Mouse (Mus musculus): ENCODE data around the gene Cntnap2.
"Not testable (repeated sequence)": the region's sequence is repeated elsewhere in the genome, so short reads cannot be mapped to it uniquely, and the experiment has no call there.

The Cntnap2 gene

DNA sequence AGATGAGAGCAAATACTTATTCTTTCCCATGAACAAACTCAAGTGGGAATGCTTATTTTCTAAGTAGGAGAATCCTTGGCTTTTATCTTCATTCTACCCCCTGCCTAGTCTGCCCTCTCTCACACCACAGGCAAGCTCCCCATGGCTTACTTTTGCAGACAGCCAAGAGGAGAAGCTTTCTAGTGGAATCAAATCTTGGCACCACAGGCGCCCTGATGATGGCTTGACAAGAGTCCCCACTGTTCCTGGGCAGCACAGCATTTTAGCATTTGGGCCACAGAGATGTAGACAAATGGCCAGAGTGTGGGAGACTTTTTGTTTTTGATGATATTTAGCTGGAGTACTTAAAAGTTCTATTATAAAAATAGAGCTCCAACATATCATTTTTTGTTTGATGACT, 1204.0 kb downstream of the Cntnap2 start:
- in situ Hi-C loops (cut with MboI): no loop called here

DNA sequence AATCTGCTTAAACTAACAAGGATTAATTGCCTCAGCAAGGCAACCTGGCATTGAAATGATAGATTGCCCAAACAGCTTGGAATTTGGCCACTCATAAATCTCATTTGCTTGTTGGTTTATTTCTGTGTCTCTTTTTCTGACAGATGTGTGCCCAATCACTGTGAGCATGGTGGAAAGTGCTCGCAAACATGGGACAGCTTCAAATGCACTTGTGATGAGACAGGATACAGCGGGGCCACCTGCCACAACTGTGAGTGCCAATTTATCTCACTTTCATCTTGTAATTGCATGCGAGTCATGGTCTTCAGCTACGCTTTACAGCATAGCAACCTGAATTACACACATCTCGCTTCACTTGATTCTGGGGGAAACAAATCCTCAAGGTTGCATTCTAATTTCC, 1287.8 kb downstream of the Cntnap2 start:
- in situ Hi-C loops (cut with MboI): no loop called here

DNA sequence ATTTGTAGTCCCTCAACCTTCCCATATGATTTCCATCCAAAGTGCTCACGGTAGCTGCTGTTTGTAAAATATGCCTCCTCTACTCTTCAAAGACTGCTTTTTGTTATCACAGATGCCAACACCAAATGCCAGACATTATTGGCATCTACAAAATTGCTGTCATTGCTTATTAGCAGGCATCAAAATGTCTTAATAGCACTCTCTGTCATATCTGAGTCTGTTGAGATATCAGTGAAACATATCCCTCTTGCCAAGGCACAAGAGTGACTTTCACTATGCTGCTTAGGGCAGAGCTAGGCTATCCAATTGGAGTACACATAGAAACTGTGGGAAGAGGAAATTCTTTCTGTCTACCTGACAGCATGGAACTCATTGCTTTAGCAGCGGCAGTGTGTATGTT, 1301.9 kb downstream of the Cntnap2 start:
- in situ Hi-C loops (cut with MboI): no loop called here

DNA sequence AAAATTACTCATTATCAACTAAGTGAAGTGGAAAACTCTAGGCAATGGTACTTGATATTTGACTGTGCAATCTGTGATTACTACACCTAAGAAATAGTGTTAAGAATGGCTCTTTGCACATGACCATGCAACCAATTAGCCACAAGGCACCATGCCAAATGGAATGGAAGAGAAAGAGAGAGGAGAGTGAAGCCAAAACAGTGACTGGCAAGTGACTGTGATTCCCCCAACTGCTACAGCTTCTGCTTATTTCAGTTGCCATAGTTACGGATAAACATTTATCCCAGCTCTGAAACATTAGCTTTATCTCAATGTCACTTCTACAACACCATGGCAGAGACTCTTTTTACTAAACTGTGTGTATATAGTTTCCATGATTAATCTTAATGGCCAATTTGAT, 1303.0 kb downstream of the Cntnap2 start:
- in situ Hi-C loops (cut with MboI): no loop called here

DNA sequence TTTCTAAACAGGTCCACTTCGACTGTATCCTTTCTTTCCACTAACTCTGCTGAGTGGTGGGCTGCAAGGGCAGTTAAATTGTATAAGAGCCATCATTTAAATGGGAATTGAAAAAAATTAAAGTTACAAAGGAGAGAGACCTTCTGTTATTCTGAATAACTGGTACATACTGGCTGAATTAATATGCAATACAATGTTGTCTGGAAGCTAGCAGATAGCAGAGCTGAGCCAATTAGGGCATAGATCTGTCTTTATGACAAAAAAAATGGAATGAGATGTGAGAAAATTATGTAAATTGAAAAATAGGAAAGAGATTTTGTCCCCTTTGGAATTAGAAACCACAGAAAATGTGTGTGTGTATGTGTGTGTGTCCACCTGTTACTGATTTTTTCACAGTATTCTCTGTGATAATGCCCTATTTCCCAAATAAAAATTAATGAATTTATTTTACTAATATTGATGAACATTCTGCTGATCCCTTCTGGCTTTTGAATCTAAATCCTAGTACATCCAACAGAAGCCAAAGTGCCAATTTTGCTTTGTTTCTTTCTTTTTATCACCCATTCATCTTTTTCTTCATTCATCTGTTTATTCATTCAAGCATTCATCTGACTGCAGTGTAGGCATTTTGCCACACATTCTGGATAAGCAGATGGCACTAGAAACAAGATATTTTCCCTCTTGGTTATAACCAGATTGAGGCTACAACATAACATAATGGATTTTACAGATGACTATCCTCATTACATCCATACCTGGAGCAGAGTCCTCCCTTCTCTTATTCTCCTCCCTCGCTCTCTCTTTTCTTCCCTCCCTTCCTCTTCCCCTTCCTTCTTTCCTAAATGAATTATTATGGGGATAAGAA, 1339.8 kb downstream of the Cntnap2 start:
- in situ Hi-C loops (cut with MboI): no loop called here

DNA sequence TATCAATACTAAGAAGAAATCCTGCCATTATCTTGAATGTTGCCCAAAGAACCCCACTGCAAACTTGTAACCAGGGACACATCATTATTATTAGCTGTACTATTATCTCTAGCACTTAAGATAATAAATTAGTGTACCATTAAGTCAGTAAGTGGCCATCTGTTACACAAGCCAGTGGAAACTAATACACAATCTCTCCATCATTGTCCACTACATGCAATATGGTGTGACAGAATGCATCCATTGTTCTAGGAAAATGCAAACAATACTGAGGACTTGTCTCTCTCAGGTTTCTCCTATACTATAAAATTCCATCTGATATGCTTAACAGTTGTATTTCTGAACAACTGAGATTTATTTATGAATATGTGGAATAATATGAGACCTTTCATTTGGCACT, 1355.0 kb downstream of the Cntnap2 start:
- in situ Hi-C loops (cut with MboI): no loop called here

DNA sequence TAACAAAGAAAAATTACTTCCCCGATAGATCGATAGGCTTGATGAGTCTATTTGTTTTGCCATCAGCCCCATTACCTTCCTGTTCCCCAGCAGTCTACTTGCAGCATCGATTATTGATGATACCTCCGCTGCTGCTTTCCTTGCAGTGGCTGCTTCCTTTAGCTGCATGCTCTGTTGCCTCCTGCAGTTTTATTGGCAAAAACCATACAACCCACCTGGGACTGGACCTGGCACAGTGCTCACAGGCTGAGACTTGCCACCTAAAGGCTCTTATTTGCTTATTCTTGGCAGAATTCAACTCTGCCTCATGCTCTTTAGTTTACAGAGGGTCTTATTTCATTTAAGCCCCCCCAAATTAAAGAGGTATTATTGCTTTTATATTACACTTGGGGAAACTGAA, 1355.4 kb downstream of the Cntnap2 start:
- in situ Hi-C loops (cut with MboI): no loop called here

DNA sequence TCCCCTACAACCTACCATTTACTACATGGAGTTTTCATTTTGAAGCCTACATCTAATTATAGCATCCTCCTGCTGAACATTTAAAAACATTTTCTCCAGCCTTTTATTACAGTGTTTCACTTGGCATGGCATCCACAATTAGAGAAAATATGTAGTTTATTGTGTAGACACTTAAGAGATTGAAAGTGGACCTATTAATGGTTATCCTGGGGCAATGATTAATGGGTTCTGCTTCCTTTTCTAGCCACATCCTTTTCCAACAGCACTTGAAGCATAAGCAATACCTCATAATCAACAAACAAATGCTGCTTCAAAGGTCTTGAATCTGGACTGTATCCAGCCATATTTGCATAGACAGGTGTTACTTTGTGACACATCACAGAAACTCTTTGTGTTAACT, 1360.7 kb downstream of the Cntnap2 start:
- in situ Hi-C loops (cut with MboI): no loop called here

DNA sequence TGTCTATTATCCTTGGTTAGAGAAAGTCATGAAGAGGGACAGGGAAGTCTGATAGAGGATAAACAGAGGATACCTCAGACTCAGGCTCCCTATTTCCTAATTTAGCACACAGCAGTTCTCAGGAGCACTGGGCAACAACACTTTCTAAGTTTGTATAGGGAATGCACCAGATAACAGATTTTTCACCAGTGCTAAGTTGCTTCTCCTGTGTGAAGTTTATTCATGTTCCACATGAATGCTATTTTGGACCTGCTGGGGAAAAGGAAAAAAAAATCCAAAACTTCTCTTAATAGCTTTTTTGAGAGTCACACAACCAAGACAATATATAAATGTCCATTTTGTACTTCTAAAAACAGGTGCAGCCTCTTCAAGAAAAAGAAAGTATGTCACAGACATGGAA, 1361.2 kb downstream of the Cntnap2 start:
- in situ Hi-C loops (cut with MboI): no loop called here

DNA sequence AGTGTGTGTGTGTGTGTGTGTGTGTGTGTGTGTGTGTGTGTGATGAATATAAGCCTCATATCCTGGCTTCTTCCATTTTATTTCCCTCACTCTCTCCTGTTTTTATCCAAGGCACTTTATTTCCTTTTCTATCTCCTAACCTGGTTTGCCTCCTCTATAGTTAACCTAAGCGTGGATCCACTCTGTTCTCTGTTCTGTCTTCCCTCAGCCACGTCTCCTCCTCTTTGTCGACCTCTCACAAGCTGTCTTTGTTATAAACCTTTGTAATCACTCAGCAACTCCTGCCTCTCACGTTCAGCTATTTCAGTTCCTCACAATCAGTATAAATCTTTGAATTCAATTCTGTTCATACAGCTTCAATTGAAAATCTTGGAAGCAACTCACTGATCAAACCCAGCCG, 1369.1 kb downstream of the Cntnap2 start:
- in situ Hi-C loops (cut with MboI): no loop called here

DNA sequence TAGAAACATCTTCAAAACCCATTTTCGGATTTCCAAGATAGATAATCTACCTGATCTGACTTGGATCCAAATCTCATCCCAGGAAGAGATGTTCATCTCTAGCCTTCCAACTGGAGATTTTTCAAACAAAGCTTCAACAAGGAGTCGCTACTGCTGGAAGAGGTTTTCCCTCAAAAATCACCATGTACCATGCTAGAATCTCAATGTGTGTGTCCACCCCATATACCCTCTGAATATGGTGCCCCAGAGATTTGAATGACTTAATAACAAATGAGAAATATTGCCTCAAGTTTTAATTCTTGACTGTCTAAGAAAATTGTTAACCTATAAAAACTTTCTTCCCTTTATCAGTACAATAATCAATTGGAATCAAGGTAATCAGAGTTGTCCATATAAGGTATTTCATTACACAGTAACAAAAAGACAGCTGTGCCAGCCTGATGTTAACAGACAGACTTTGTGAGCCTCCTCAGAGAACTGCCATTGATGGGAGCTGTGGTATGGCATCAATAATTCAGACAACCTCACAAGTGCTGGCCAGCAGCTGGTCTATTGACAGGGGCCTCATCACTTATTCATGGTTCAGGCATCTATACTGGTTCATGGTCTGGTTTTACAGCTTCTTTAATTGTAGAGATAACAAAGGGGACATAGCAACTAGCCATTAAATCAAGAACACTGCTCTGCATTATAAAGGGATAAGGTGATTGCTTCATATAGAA, 1391.9 kb downstream of the Cntnap2 start:
- in situ Hi-C loops (cut with MboI): no loop called here

DNA sequence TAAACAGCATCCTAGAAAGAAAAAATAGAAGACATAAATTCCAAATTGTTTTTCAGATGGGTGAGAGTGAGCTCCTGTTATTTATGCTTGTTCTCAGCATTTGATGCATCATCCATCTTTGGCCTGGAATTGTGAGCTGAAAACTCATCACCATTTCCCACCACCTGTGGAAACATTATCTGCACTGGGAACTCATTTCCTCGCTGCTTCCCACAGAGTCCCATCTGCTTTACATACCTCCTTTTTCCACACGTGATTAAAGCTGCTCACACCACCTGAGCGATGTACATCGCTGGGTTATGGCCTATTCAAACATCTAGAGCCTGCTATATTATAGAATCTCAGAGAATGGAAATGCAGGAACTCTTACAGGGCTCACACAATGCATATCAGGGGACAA, 1413.5 kb downstream of the Cntnap2 start:
- in situ Hi-C loops (cut with MboI): no loop called here

DNA sequence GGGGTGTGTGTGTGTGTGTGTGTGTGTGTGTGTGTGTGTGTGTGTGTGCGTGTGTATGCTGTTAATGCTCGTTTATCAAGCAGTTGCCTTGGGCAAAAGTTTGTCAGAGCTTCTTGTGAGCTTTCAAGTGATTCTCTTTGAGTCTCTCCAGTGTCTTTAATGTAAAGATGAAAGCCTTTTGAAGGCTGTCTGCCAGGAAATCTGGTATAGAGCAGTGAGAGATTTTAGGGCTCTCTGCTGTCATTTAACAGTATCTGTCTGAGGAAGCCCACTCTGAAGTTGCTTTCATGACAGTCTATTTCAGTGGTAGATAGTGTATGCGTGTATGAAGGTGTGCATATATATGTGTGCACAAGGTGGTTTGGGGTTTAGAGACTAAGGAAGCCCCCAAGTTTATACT, 1425.2 kb downstream of the Cntnap2 start:
- in situ Hi-C loops (cut with MboI): no loop called here

DNA sequence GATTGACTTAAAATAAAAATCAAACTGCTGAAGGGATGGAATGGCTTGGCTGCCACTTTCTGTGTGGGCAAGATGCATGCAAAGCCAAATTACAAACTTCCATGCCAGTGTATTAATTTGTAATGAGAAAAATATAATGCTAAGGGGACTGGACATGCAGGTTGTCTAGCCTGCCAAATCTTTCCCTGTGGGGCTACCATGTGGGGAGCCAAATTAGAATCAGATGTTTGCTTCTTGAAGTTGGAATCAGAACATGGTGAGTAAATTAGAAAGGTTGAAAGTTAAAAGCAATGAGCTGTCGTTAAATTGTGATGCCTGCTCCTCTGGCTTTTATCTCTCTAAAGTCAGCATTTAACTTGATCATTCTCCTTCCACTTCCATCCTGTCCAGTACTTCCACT, 1443.6 kb downstream of the Cntnap2 start:
- in situ Hi-C loops (cut with MboI): no loop called here

DNA sequence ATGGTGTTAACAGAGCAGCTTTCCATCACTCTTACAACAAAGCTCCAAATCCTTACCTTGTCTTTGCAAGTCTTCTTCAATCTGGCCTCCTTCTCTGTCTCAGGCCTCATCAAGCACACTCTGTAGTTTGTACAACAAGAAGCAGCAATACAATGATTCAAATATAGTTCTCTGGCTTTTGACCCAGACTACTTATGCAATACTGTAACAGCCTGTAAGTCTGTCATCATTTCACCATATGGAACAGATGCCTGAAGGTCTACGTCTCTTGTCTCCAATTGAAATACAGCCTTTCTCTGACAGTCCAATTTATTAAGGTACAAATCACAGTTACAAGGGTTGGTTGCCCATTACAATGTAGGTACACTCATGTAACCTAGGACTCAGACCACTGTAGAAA, 1453.7 kb downstream of the Cntnap2 start:
- in situ Hi-C loops (cut with MboI): no loop called here

DNA sequence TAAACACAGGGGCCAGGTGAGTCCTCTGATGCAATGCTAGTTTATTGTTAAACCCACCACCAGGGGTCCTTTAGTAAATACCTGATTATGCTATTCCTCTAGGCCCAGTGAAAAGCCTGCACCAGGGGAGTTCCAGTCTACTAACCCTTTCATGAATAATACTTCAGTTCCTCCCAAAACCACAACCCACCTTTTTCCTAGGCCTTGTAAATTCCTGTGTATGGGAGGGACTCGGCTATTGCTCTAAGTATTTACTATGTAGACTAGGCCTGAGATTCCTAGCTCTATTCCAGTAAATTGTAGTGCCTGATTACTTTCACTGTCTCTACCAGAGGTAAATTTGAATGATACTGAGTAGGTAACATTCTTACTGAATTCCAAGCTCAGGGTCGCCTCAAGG, 1478.4 kb downstream of the Cntnap2 start:
- in situ Hi-C loops (cut with MboI): not testable (repeated sequence)

DNA sequence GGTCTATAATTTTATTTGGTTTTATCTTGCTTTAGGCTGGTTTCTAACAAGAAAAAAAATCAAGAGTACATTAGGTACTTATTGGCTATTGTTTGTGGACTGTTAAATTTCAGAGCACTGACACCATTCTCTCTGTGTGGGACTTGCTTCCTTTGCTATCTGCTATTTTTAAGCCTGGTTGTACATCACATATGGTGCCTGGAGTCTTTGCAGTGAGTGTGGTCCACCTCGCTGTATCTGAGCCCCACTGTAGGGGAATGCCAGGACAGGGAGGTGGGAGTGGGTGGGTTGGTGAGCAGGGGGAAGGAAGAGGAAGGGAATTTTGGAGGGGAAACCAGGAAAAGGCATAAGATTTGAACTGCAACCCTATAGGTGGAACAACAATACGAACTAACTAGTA, 1504.3 kb downstream of the Cntnap2 start:
- in situ Hi-C loops (cut with MboI): no loop called here

DNA sequence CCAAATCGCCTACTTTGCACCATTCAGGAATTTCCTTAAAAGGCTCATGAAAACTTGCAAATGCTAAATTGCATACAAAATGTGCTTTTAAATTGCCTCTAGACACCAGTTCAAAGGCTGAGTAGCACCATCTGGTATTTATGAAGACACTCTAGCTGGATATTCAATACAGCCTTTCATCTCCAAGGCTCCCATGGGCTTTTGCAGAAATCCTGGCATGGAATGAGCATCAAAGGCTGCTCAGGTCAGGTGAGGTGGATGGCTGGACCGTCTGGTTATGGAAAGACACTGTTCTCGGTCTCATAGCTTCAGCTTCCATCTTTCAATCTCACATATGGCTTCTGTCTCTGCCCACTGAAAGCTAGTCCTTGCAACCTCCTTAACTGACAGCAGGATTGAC, 1515.9 kb downstream of the Cntnap2 start:
- in situ Hi-C loops (cut with MboI): no loop called here

DNA sequence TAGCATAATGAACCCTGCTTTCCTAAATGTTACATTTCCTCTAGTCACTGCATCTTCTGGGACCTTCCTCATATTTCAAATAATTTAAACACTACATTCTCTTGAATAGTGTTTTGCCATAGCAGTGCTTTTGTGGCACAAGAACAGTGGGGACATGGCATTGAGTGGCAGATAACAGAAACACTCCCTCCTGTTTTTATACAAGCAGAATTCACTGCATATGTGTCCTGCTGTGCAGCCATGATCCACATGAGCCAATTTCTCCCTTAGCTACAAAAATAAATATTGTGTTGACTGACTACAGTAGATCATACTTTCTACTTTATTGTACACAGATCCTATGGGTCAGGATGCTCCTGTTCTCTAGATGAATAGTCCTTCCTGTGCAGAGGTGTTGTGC, 1553.2 kb downstream of the Cntnap2 start:
- in situ Hi-C loops (cut with MboI): no loop called here

DNA sequence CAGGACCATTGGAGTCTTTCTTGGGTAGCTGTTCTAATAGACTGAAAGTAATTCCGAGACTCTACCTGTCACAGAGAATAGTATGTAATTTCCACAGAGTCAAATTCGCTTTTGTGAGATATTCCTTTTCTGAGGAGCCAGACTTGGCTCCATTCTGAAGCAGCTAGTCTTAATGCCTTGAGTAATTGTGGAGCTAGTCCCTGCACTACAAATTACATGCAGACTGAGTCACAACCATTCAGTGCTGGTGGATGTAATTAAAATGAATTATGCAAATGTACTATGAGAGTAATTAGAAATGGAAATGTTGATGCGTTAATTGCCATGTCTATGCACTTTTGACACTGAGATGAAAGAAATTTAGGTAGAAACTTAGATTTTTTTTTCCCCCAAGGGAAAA, 1553.7 kb downstream of the Cntnap2 start:
- in situ Hi-C loops (cut with MboI): no loop called here

DNA sequence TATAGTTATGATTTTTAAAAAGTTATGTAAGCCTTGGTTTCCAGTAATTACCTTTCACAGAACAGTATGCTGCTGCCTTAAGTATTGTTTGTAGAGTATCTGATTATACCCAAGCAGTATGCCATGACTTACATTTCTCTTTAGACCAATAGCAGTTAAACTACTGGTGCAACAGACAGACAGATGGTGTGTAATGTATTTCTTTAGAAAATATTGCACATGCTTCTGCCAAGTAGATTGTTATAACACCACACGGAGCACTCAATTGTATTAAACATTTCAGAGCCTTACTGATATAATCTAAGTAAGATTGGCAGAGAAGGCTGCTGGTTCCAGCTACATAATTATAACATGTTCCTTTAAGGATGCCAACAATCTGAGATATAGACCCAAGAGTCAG, 1609.9 kb downstream of the Cntnap2 start:
- in situ Hi-C loops (cut with MboI): no loop called here

DNA sequence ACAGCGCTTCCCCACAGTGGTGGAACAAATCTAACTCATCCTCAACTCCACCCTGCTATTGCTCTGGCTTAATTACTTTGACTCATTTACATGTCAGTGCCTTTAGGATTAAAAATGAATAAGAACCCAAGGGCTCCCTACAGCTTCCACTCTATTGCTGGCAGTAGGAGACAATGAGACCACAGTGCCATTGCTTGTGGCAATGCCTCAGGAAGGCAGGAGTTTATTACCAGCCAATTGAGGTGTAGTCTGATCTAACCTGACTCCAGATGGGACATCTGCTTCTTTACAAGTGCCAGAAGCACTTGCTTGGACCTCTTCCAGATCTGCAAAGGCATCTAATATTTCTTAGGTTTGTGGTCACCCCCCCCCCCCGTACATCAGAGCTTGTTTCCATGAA, 1615.9 kb downstream of the Cntnap2 start:
- in situ Hi-C loops (cut with MboI): no loop called here

DNA sequence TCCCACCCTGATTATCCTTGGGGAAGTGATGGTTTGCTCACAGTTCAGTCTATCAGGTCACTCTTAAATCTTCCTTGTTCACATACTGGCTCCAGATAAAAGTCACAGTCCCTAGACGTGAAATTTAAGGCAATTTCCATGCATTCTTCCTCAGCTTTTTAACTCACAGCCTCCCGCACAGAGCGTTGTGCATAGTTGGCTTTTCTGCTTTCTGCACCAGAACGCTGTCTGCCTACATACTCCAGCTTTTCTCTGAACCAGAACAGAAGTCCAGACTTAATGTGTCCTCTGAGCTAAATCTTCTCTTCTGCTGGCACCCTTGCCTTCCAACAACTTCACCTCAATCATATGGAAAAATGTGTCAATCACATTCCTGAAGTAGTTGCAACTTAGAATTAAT, 1616.5 kb downstream of the Cntnap2 start:
- in situ Hi-C loops (cut with MboI): no loop called here

DNA sequence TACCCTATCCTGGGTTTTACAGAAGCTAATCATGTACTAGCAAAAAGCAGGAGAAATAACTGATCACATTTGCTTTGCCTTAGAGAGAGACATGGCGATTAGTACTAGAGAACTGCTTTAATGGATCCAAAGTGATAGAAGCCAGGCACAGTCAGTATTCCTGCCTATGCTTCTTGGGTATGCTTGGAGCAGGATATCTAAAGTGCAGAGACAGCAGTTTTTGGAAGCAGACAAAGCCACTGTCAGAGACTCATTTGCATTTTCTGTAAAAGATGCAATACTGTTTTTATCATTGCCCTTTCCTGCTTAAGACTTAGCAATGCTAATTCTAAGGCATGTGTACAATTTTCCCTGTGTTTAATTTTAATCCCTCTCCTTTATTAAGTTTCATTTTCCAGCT, 1637.0 kb downstream of the Cntnap2 start:
- in situ Hi-C loops (cut with MboI): no loop called here

Data from mature B cell (primary cell).